Mouse (Mus musculus) left cerebral cortex, postnatal 36 days (tissue): ENCODE results near the gene Apoc1. TPM values are rescaled to one million over a fixed set of nuclear protein-coding genes. Genes with fewer than 3 reads are reported as not detected.
"Not testable (repeated sequence)": the region's sequence is repeated elsewhere in the genome, so short reads cannot be mapped to it uniquely, and the experiment has no call there.

Source experiments
- DNase-seq, 2 experiments: peaks; one replicate each; pipeline ENCODE4 v3.0.0; 2021 to 2022; ENCODE audit warnings: low spot score in 2 of 2, mixed read lengths in 1 of 2
- intact Hi-C: fragments of 180-260 bp; cut with DNase I; formaldehyde crosslinking; loops from one replicate; pipeline ENCODE4 v1.15.1; 2025
- total RNA-seq, 2 experiments: library from RNA; stranded (reverse); gene quantifications; 2 replicates each; pipeline ENCODE4 v1.2.3; 2021

Gene Apoc1
- total RNA-seq, 2 experiments from 2014 or later, result 1.5 to 2.9 TPM

DNA sequence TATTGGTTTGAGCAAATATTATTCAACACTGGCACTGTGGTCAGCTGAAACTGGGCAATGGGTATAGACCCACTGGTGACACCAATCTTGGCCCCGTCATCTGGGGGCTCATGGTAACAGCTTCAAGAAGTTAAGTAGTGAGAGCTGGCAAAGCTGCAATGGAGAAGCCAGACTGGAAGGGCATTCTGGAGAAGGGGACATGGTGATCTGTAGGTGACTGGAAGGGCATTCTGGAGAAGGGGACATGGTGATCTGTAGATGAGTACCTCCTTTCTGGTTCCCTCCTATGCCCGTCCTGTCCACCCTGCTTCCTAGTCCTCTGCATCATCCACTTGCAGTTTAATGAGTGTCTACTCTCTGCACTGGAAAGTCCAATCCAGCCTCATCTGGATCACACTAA lies 3.8 kb downstream of the Apoc1 start:
- intact Hi-C loops, result no loop called here
- no peak for DNase-seq

DNA sequence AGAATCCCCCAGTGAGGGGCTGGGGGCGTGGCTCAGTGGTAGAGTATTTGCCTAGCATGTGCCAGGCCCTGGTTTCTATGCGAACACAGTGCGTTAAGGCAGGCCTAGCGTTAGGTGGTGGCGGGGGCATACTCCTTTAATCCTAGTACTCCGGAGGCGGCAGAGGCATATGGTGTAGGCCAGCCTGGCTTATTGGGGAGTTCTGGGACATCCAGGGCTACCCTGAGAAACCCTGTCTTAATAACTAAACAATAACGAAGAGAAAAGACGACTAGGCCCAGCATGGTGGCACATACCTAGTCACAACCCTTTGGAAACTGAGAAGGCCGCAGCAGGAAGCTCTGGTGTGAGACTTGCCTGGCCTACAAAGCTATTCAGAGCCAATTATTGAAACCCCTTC lies 4.4 kb downstream of the Apoc1 start:
- DNase-seq, result no peak
- intact Hi-C loops, result no loop called here

DNA sequence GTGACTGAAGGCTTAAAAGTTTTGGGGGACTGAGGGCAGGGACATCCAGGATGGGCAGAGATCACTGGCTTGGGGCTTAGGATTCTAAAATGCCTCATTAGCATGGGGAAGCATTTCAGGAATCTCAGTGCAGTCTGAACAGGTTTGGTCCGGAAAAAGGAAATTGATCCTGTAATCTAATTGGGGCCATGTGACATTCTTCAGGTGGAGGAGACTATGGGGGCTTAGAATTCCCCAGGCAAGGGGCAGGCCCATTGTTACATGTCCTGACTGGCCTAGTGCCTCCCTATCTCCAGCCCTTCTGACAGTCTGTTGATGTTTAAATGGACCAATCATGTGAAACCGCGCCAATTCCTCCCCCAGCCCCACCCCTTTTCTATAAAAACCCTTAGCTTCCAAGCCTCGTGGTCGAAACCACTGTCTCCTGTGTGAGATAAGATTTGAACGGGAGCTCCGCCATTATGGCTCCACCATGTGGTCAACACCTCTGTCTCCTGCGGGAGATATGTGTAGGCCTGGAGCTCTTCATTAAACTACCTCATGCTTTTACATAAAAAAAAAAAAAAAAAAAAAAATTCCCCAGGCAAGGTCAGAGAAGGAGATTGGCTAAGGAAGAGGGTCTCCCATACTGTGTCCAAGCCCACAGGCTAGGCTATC lies 5.4 kb downstream of the Apoc1 start:
- DNase-seq, intact Hi-C loops: not testable (repeated sequence)

DNA sequence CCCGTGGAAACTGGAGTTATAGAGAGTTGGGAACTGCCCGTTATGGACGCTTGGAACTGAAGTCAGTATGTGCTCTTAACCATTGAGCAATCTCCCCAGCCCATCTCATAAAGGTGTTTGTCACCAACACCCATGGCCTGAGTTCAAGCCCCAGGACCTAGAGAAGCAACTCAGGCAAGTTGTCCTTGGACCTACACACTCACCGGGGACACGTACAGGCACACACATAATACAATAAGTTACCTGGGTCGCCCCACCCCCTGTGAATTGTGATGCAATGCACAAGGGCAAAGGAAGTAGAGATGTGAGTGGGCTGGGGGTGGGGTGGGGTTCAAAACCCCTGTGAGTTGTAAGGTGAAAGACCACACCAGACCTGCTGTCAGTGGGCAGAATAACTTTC lies 5.9 kb downstream of the Apoc1 start:
- DNase-seq, result no peak

DNA sequence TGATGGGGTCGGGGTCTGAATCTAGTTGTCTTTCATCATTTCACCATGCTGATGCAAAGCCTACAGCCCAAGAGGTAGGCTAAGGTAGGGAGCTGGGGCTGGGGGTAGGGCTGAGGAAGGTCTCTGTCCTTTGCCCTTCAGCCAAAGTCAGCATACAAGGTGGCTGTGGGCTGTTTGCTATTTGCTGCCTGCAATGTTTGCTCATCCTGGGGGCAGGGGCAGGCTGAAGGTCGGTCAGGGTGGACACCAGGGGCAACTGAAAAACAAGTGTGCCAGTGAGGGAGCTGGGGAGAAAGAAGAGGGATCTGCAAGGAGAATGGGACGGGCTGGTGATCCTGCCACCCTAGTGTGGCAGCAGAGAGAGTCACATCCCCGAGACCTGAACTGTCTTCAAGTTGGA lies 7.1 kb downstream of the Apoc1 start:
- intact Hi-C loops, result no loop called here
- DNase-seq, result no peak

More for the DNA sequence above, 5.9 kb downstream of the Apoc1 start:
- intact Hi-C loops, result no loop called here

DNA sequence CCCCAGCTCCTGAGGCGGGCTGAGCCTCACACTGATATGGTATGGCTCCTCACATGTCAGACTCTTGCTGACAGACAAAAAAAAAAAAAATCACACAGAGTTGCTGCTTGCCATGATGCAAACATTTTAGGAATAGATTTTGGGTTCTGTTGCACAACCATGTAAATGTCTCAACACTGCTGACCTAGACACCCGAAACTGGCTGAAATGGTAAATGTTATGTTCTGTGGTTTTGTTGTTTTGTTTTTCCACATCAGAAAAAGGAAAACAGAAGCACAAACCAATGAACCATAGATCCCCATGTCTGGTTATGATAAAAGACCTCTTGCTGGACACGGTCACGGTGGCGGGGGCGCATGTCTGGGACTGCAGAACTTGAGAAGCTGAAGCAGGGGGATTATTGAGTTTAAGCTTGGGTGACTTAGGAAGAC lies 8.7 kb downstream of the Apoc1 start:
- DNase-seq, result no peak
- intact Hi-C loops, result no loop called here

DNA sequence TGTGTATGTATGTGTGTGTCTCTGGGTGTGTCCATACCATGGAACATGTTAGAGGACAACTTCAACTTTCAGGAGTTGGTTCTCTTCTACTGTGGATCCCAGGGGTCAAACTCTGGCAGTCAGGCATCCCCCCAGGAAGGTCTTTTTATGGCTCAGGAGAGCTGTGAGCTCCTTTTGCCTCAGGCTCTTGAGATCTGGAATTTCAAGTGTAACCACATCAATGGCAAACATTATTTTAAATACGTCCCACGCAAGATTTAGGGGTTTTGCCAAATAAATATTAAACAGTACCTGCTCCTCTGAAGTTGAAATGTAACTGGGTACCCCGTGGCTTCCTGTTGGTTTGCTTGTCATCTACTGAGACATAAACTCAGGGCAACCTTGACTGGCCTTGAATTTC lies 9.5 kb downstream of the Apoc1 start:
- intact Hi-C loops, result no loop called here
- no peak for DNase-seq

DNA sequence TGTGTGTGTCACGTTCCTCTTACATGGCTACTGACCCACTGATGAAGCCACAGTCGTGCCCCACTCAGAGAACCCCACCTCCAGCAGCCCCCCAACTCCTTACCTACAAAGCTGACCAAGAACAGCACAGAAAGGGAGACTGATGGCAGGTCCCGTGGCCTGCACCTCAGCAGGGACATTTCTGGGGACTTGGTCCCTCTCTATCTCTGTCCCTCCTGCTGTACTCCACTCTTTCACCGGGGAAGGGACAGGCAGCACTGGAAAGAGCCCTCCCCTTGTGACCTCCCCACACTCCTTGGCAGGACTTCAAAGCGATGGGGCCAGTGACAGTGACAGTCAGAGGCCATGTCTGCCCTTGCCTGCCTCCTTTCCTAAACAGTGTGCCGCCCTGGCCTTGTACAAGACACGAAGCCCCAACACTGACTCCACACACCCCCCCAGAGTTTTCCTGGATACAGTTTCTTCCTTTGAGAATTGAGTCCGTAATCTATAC lies 11.2 kb downstream of the Apoc1 start, which contains the start of the genes Gm44805 and Apoc4:
Gene Gm44805, minus strand, starts transcription at position 222 of the 493 bp plus-strand sequence.
Gene Apoc4, minus strand, starts transcription at position 278 of the 493 bp plus-strand sequence.
- intact Hi-C loops, result no loop called here
- no peak for DNase-seq

DNA sequence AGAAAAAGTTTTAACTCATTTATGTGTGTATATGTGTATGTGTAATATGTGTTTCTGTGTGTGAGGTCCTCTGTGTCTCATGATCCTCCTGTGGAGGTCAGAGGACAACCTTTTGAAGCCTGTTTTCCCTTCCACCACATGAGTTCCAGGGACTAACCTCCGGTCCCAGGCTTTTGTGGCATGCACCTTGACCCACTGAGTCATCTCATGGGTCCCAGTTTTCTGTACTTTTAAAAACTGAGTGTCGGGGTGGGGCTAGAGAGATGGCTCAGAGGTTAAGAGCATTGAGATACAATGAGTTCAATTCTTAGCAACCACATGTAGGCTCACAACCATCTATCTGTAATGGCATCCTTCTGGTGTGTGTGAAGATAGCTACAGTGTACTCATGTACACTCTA lies 11.8 kb downstream of the Apoc1 start:
- intact Hi-C loops, result no loop called here
- no peak for DNase-seq

DNA sequence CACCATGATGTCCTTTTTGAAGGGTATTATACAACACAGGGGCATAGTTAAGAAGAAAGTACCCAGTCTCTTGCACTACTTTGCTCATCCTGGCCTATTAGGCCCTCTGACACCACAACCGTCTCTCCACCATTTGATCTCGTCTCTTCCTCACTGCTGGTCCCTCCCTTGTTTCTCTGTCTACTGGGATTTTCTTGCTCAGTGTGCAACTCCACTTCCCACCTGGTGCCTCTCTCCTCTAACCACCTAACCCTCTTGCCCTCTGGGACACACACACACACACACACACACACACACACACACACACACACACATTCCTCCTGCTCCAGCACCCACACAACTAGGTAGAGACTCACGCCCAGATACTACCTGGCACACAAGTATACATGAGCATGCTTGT lies 13.6 kb downstream of the Apoc1 start:
- no peak for DNase-seq
- intact Hi-C loops, result no loop called here

DNA sequence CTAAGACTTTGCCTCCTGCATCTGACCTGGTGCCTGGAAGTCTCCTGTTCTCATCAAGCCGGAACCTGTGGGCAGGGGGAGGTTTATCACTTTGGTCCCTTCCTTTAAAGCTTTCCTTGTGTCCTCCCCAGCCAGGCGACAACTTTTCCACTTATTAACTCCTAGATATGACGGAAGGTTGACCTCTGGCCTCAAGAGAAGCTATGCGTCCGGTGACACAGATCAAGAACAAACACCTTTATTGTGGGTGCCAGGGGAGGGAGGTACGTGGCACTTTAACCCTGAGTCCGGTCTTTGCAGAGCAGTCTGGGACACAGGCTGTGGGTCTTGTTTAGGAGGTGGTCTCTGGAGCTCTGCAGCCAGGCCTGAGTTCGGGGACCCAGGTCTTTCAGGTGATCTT lies 14.6 kb downstream of the Apoc1 start, which contains the start of gene Apoc2:
Gene Apoc2, minus strand, starts transcription at position 70 of the 400 bp plus-strand sequence.
- intact Hi-C loops, result no loop called here
- no peak for DNase-seq

DNA sequence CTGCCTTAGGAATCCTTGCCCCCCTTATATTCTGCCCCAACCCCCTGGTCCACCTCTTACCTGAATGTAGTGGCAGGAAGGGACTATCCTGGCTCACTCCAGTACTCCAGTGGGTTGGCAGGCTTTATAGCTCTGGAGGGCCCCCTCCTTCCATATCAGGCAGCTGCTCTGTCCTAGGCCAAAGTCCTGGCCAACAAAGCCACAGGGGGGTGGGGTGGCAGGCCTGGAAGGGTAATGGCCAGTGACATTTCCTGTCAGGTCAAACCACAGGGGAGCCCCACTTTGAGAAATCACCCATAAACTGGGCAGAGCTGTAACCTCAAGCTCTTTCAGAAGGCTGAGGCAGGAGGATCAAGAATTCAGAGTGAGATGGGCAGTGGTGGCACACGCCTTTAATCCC lies 15.8 kb downstream of the Apoc1 start:
- intact Hi-C loops, result no loop called here
- no peak for DNase-seq

DNA sequence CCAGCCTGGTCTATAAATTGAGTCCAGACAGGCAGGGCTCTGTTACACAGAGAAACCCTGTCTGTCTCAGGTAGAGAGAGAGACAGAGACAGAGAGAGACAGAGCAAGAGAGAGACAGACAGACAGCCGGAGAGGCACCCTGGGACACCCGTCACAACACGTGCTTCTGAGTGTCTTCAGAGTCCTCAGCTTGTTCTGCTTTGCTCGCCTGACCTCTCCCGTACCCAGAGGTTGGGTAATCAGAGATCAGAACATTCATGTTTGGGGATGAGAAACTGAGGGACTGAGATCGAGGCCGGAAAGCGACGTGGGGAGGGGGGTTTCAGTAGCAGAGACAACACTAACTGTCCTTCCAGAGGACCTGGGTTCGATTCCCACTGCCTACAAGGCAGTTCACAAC lies 16.6 kb downstream of the Apoc1 start:
- intact Hi-C loops, result no loop called here
- no peak for DNase-seq

DNA sequence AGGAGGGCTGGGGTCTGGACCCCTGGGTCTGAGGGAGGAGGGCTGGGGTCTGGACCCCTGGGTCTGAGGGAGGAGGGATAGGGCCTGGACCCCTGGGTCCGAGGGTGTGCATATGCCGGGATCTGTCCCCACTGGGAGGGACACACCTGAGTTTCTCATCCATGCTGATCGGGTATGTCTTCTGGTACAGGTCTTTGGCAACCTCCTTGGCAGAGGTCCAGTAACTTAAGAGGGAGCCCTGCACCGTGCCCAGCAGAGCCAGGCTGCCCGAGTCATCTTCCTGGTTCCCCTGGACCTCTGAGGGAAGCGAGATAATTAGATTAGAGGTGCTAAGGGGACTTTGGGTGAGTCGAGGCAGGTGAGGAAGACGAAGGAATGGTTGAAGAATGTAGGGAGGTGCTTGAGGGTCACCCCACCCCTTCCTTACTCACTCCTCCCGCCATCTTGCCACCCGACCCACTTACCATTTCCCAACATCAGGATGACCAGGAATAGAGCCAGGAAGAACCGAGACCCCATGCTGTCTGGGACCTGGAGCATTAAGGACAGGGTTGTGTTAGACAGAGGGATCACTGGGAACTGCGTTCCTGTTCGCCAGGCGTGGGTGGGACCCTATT lies 19.3 kb downstream of the Apoc1 start:
- DNase-seq, result no peak
- intact Hi-C loops, result no loop called here

DNA sequence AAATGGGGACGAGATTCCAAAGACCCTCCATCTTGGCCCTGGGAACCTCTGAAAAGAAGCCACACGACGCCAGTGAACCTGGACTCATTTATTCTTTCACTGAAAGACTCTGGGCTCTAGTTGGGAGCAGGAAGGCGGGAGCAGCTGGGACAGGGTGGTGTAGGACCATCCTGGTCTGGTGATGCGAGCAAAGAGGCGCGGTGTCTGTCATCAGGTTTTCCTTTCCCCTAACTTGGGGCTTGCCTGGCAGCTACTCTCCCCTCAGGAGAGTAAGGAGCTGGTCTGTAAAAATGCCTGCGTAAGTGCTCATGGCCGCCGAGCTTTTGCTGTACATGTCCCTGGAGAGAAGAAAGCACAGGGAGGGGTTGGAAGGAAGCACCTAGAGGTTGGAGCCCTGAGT lies 20.9 kb downstream of the Apoc1 start:
- intact Hi-C loops, result no loop called here
- DNase-seq, result no peak

DNA sequence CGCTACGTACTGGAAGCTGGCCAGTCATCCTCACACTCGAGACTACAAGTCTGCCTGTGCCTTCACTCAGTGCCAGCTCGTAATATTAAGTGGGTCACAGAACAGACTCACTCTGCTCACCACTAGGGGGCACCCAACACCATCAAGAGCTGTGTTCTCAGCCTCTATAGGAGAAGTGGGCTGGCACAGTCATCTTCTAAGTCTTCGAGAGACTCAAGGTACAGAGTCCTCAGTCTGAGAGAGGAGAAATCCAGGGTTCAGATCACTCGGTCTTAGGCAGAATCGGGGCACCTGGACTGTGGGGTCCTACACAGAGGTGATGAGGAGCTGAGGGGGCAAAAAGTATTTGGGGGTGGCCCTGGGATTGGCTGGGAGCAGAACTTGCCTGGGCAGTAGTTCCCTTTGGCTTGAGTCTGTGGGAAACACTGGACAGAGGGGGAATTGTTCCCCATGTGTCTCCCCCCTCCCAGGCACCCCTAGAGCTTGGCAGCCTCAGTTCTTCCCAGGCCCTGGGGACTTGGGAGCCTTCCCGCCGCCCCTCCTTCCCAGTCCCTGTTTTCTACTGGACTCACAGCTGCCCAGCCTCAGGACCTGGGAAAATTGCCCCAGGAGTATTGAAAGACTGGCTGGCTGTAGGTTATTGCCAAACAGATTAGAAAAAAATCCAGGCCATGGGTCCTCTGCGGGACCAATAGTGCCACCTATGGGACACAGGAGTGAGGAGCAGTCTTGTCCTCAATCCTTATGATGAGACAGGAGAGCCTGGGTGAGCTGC lies 23.3 kb downstream of the Apoc1 start:
- intact Hi-C loops, result loop anchor here (1.0 to 5.0 kb wide), 2 partner anchors 32 to 123 kb away; no protein-coding TSS in a partner anchor
- DNase-seq, result peak; percentile 88 to 91

DNA sequence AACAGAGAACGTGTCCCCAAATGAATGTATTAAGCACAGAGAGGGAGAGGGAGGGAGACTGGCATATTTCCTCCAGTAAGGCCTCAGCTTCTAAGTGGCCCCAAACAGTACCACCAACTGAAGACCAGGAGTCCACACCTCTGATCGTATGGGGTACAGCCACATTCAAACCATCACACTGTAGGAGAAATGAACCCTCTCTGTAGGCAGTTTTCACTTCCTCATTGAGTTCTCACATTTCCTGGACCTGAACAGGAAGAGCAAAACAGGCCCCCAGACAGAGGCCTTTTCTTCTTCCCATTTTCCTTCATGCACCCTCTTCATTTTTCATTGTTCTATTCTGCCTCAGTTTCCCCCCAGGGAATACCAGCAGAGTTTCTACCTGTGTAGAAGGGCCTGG lies 25.0 kb downstream of the Apoc1 start:
- intact Hi-C loops, result loop anchor here (5.0 kb wide), 1 partner anchor 125 kb away; no protein-coding TSS in a partner anchor

DNA sequence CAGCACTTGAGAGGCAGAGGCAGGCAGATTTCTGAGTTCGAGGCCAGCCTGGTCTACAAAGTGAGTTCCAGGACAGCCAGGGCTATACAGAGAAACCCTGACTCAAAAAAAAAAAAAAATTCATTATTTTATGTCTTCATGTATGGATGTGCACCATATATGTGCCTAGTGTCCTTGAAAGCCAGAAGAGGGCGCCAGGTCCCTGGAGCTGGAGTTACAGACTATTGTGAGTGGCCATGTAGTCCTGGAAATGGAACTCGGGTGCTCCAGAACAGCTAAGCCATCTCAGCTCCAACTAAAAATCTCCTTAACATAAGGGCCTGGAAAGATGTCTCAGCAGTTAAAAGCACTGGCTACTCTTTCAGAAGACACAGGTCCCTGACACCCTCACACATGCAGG lies 25.7 kb downstream of the Apoc1 start:
- DNase-seq, result no peak
- intact Hi-C loops, result loop anchor here (5.0 kb wide), 1 partner anchor 126 kb away; no protein-coding TSS in a partner anchor

More for the DNA sequence above, 25.0 kb downstream of the Apoc1 start:
- no peak for DNase-seq

DNA sequence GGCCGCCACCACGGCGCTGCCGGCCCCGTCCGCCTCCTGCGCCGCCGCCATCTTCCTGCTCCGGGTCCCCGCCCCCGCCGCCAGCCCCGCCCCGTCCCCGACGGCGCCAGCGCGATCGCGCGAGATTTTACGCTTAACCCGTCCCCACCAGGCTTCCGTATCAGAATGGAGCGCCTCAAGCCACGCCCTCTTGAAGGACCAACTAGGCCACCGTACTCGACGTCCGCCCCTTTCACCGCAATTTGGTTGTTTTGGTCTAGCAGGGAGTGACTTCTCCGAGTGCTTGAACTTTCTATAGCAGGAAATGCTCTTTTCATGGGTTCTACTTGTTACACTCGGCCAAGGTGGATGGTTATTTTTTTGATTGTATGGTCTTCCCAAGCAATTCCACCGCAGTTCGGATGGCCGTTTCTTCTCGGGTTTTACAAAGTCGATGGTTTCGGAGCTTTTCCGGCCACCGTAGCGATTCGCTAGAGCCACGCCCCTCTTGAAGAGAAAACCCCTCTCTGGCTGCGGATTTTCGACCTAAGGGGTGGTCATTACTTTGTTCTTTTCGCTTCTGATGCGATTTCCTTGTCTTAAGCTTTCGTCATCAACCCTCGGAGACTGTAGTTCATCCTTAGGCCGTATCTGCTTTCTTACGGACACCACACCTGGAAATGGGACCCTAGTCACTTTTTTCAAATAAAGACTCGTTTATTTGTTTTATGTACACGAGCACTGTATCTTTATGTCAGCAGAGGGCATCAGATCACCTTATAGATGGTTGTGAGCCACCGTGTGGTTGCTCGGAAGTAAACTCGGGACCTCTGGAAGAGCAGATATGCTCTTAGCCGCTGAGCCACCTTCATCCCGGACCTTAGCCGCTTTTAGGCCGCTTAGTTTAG lies 27.3 kb downstream of the Apoc1 start, which contains the start of gene Clptm1:
Gene Clptm1, minus strand, starts transcription at position 79 of the 887 bp plus-strand sequence.
- intact Hi-C loops, result loop anchor here (2.0 to 5.0 kb wide), 2 partner anchors 50 to 127 kb away; partner anchors contain the start of gene Tomm40
- DNase-seq, result peak; percentile 98 to 99
